Mouse (Mus musculus): ENCODE measurements around the gene Hmgb1.

DNA sequence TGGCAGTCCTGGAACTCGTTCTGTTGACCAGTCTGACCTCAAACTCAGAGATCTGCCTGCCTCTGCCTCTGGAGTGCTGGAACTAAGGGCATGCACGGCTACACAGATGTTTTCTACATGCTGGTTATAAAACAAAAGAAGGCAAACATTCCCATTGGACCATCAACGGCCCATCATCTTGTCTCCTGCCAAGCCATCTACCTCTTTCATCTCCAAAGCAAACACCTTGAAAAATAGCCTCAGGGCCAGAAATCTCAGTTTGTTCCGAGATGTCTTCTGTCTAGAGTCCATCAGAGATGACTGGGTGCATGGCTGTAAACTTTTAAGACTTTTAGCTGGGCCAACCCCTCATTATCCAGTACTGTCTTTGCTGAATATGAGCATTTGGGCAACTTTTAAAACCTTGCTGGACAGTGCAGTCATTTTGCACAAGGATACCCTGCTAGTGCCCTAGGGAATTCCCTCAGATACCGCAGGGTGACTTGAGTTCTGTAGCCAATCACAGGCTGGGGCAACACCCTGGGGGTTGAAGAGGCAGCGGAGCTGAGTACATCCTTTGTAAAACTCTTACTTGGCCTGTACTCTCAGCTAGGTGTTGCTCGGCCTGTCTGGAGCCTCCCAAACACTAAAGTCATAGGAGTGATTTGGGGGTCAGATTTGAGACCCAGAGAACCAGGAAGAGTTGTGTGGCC lies 170.3 kb downstream of the Hmgb1 start:
- no peak for TF ChIP-seq CTCF (IDR thresholded peaks at IDR 0.05; ENCODE audit: borderline replicate concordance, insufficient read depth, low read depth, low read length)
- no peak for TF ChIP-seq POLR2A (IDR thresholded peaks at IDR 0.05; ENCODE audit: borderline replicate concordance, insufficient read depth, low read length)
